Mouse (Mus musculus) lung, embryonic 14.5 days (tissue): Measurements from ENCODE around the gene Tmem115. TPM values are rescaled to one million over a fixed set of nuclear protein-coding genes. Genes with fewer than 3 reads are reported as not detected.

Source experiments
- ATAC-seq: fragments of 200-750 bp; cut with Nextera tagmentation; 2 replicates; pipeline ENCODE4 v1.8.0; 2017; ENCODE audit warnings: mild to moderate bottlenecking, moderate TSS enrichment, moderate library complexity; ENCODE audit not compliant: insufficient read depth
- DNase-seq: peaks from one replicate; pipeline ENCODE4 v3.0.0-alpha.2; 2015
- H3K27ac ChIP-seq: fragments of 300-500 bp; sonication (generic); 2 replicates; pipeline ENCODE4 v1.5.1; 2014; ENCODE audit warnings: low read depth, mild to moderate bottlenecking, moderate library complexity
- H3K27me3 ChIP-seq: fragments of 300-500 bp; sonication (generic); 2 replicates; pipeline ENCODE4 v1.6.1; 2014; ENCODE audit warnings: low read length, control low read depth; ENCODE audit not compliant: insufficient read depth
- H3K36me3 ChIP-seq: fragments of 300-500 bp; sonication (generic); 2 replicates; pipeline ENCODE4 v1.6.1; 2014; ENCODE audit warnings: control low read depth; ENCODE audit not compliant: insufficient read depth
- H3K4me1 ChIP-seq: fragments of 300-500 bp; sonication (generic); 2 replicates; pipeline ENCODE4 v1.6.1; 2014; ENCODE audit warnings: antibody characterized with exemption, control low read depth; ENCODE audit not compliant: insufficient read depth
- H3K4me2 ChIP-seq: fragments of 300-500 bp; sonication (generic); 2 replicates; pipeline ENCODE4 v1.6.1; 2014; ENCODE audit warnings: mild to moderate bottlenecking
- H3K4me3 ChIP-seq: fragments of 300-500 bp; sonication (generic); 2 replicates; pipeline ENCODE4 v1.5.1; 2014; ENCODE audit warnings: low read depth, low read length
- H3K9ac ChIP-seq: fragments of 300-500 bp; sonication (generic); 2 replicates; pipeline ENCODE4 v1.6.1; 2014
- H3K9me3 ChIP-seq: fragments of 300-500 bp; sonication (generic); 2 replicates; pipeline ENCODE4 v1.6.1; 2016; ENCODE audit warnings: low read depth, low read length, control low read depth
- CTCF ChIP-seq: IDR thresholded peaks from 2 replicates; pipeline ENCODE4 v1.5.1; 2016; ENCODE audit warnings: antibody characterized with exemption, low read depth
- WGBS: fragments of 180-500 bp; shearing (Covaris S2); extraction: QIAGEN DNeasy Blood & Tissue Kit; methylation state at CpG from one replicate; pipeline ENCODE4 v1.1.7; 2014; 5-methylcytosine and 5-hydroxymethylcytosine counted together
- polyA plus RNA-seq: library from polyadenylated mRNA; unstranded; fragments of >200 nt; fragmentation: Nextera tagmentation; extraction: Ambion mirVana; gene quantifications from 2 replicates; pipeline ENCODE4 v1.2.1, GENCODE M21; 2014

Gene Tmem115
- polyA plus RNA-seq, 1 experiment from 2014 or later = 45.3 TPM

- DNase-seq (no peak), ATAC-seq (no peak)
- Histone ChIP-seq H3K27me3 (no peaks in the 10 kb centered on the region), H3K4me2 (no peak overlapping the region), H3K36me3 (no peaks in the 10 kb centered on the region), H3K27ac (no peak overlapping the region), H3K9me3 (no peaks in the 10 kb centered on the region), H3K9ac (no peak overlapping the region), H3K4me1 (no peaks in the 10 kb centered on the region), H3K4me3 (no peak overlapping the region)
- WGBS = 75% methylated on average over 14 of the region's 14 CpGs
- TF ChIP-seq CTCF = 0 out of 2 replicates have a peak, but pooled peaks have one; percentile 3
Observed at GRCm38 (mm10) chr9:107510384-107511100, 23.2 kb upstream of the Tmem115 start.

DNA sequence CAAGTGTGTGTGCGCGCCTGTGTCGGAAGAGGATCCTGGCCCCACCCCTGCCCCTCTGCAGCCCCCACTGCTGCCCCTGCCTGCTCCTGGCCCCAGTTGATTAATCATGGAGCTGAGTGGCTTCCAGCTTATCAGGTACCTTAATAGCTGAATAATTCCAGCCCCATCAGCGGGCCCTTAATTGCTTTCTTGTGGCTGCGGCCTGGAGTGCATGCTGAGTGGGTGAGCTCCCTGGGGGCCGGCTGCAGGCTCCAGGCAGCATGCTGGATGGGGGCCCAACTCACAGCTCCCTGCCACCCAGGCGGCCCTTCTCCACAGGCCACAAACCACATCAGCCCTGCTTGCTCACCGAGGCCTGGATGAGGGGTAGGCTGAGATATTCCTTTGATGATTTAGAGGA lies 22.3 kb upstream of the Tmem115 start:
- ATAC-seq = no peak
- Histone ChIP-seq H3K9me3 (no peaks in the 10 kb centered on the region), H3K9ac (no peak overlapping the region), H3K36me3 (no peaks in the 10 kb centered on the region), H3K4me3 (no peak overlapping the region), H3K27ac (no peak overlapping the region), H3K27me3 (no peaks in the 10 kb centered on the region), H3K4me2 (no peak overlapping the region), H3K4me1 (no peaks in the 10 kb centered on the region)
- DNase-seq = no peak
- no peak for TF ChIP-seq CTCF
- WGBS = 40% methylated on average over 8 of the region's 8 CpGs

DNA sequence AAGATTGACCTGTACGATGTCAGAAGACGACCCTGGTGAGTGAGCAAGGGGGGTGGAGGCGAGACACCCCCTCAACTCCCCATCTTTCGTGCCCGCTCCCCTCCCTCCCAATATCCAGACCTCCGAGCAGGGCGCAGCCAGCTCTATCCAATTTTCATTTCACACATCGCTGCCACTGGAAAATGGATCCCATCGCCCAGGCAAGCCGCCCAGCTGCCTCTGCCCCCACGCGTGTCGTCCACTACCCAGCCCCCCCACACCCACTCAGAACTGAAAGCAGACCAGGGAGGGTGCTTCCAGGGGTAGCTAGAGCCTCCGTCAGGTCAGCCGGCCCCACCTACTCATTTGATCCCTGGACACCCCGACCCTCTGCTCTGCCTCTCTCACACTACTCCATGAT lies 21.4 kb upstream of the Tmem115 start:
- H3K36me3 ChIP-seq = no peaks in the 10 kb centered on the region
- H3K9me3 ChIP-seq = no peaks in the 10 kb centered on the region
- no peak overlapping the region for H3K4me2 ChIP-seq
- H3K4me1 ChIP-seq = no peaks in the 10 kb centered on the region
- DNase-seq = no peak
- no peak for ATAC-seq
- no peak overlapping the region for H3K4me3 ChIP-seq
- H3K27me3 ChIP-seq = no peaks in the 10 kb centered on the region
- WGBS = 77% methylated on average over 16 of the region's 16 CpGs
- no peak for TF ChIP-seq CTCF
- H3K9ac ChIP-seq = no peak overlapping the region
- no peak overlapping the region for H3K27ac ChIP-seq

GRCm38 (mm10) chr9:107514303-107514955 lies 19.3 kb upstream of the Tmem115 start:
- H3K4me1 ChIP-seq = no peaks in the 10 kb centered on the region
- H3K9ac ChIP-seq = no peak overlapping the region
- H3K4me3 ChIP-seq = no peak overlapping the region
- peak; percentile 90 for DNase-seq
- no peaks in the 10 kb centered on the region for H3K36me3 ChIP-seq
- ATAC-seq = peak; percentile 45
- peak; percentile 100 for TF ChIP-seq CTCF
- no peak overlapping the region for H3K27ac ChIP-seq
- no peaks in the 10 kb centered on the region for H3K9me3 ChIP-seq
- no peak overlapping the region for H3K4me2 ChIP-seq
- H3K27me3 ChIP-seq = no peaks in the 10 kb centered on the region
- WGBS = 14% methylated on average over 14 of the region's 14 CpGs

DNA sequence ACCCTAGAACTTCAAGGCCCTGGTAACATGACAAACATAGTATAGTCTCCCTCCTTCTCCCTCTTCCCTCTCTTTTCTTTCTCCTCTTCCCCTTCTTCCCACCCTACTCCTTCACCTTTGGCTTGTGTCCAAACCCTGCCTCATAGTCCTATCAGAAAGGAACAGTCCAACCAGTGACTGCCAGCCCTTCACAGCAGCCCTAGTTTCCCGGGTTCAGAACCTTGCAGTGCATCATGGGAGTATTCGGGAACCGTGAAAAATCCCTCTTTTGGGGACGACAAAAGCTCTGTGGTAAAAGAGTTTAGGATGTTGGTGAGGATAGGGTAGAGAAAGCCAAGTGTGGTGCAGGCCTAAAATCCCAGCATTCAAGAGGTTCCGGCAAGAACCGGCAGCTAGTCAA lies 13.4 kb upstream of the Tmem115 start:
- no peak for TF ChIP-seq CTCF
- DNase-seq = peak; percentile 22
- no peak overlapping the region for H3K9ac ChIP-seq
- no peak overlapping the region for H3K4me3 ChIP-seq
- H3K4me2 ChIP-seq = no peak overlapping the region
- WGBS = 68% methylated on average over 6 of the region's 6 CpGs
- H3K27ac ChIP-seq = no peak overlapping the region
- ATAC-seq = no peak
- H3K27me3 ChIP-seq = peaks cover 4% of the 10 kb centered on the region; the same call in 1 of the 2 replicates
- H3K9me3 ChIP-seq = no peaks in the 10 kb centered on the region
- H3K36me3 ChIP-seq = no peaks in the 10 kb centered on the region
- no peaks in the 10 kb centered on the region for H3K4me1 ChIP-seq

- Histone ChIP-seq H3K27ac (no peak overlapping the region), H3K4me1 (0 out of 2 replicates have a peak, but pooled peaks cover under 1% of the 10 kb centered on the region), H3K27me3 (peaks cover 12% of the 10 kb centered on the region), H3K4me3 (no peak overlapping the region), H3K9ac (no peak overlapping the region; the same call in 1 of the 2 replicates), H3K4me2 (peak overlapping the region; percentile 55; the same call in 1 of the 2 replicates), H3K36me3 (no peaks in the 10 kb centered on the region), H3K9me3 (no peaks in the 10 kb centered on the region)
- WGBS = 39% methylated on average over 5 of the region's 5 CpGs
- DNase-seq = no peak
- no peak for ATAC-seq
- TF ChIP-seq CTCF = no peak
Observed at GRCm38 (mm10) chr9:107521190-107521589, 12.6 kb upstream of the Tmem115 start.
